In genomic region chr1:89680673-89681072, GRCm38 (mm10) we compare ENCODE assay signal across 25 mouse cellular contexts.
"Had no signal": no experiment of that assay in that cellular context is flagged by ENCODE, and none has a peak within 500 bp of the region (broad histone marks: within the 10 kb centered on the region; RNA-seq: fewer than 3 reads in every experiment).

No protein-coding gene starts in this region.

- H3K27ac ChIP-seq: heart, adult 2 months; heart, embryonic 13.5 days; heart, embryonic 15.5 days; hindbrain, postnatal 0 days; kidney, embryonic 15.5 days; kidney, postnatal 0 days; left cerebral cortex, adult 2 months; limb, embryonic 10.5 days; limb, embryonic 12.5 days; liver, embryonic 13.5 days had no signal

- H3K4me3 ChIP-seq: heart, adult 2 months; heart, embryonic 13.5 days; heart, embryonic 15.5 days; kidney, embryonic 15.5 days; left cerebral cortex, adult 2 months; limb, embryonic 10.5 days; limb, embryonic 12.5 days; liver, embryonic 13.5 days had no signal

- H3K4me2 ChIP-seq: heart, embryonic 11.5 days; heart, embryonic 13.5 days; heart, embryonic 15.5 days; kidney, embryonic 15.5 days; limb, embryonic 12.5 days; liver, embryonic 11.5 days; liver, embryonic 13.5 days had no signal

- H3K9ac ChIP-seq: forebrain, postnatal 0 days; heart, embryonic 13.5 days; heart, embryonic 15.5 days; kidney, embryonic 15.5 days; limb, embryonic 12.5 days; liver, embryonic 13.5 days had no signal

- DNase-seq: forebrain, postnatal 0 days; gastrocnemius, postnatal 14 days; gastrocnemius, postnatal 36 days; heart, adult 11 months; heart, adult 2 months; heart, postnatal 14 days; heart, postnatal 36 days; kidney, adult 11 months; kidney, adult 2 months; kidney, adult 9 months; kidney, postnatal 14 days; kidney, postnatal 36 days; liver; liver, embryonic 13.5 days had no signal

- H3K4me1 ChIP-seq: heart, embryonic 13.5 days; heart, embryonic 15.5 days; kidney, embryonic 15.5 days; liver, embryonic 13.5 days had no signal

- ATAC-seq: forebrain, postnatal 0 days; hindbrain, postnatal 0 days; intestine, embryonic 16.5 days had no signal

- H3K9me3 ChIP-seq: heart, embryonic 13.5 days; heart, embryonic 15.5 days; kidney, embryonic 15.5 days; limb, embryonic 10.5 days; limb, embryonic 12.5 days; liver, embryonic 13.5 days had no signal

- H3K27me3 ChIP-seq: heart, embryonic 13.5 days; heart, embryonic 15.5 days; kidney, embryonic 15.5 days; limb, embryonic 12.5 days; liver, embryonic 13.5 days had no signal
